Mouse (Mus musculus): ENCODE measurements around the gene Sec14l3. TPM values are rescaled to one million over a fixed set of nuclear protein-coding genes. Genes with fewer than 3 reads are reported as not detected.
"Not testable (repeated sequence)": the region's sequence is repeated elsewhere in the genome, so short reads cannot be mapped to it uniquely, and the experiment has no call there.

The Sec14l3 gene
- polyA plus RNA-seq (2012; rRNA removed), result 1.0 and 1.9 TPM in 2 replicates

GRCm38 (mm10) chr11:4064627-4065122 lies at the start of gene Sec14l3:
Sec14l3 (plus strand) TSS chr11:4064841.
- no peak within 1 kb of the TSS for H3K27ac ChIP-seq (ENCODE audit: control insufficient read depth, insufficient read depth, low read depth, low read length)

DNA sequence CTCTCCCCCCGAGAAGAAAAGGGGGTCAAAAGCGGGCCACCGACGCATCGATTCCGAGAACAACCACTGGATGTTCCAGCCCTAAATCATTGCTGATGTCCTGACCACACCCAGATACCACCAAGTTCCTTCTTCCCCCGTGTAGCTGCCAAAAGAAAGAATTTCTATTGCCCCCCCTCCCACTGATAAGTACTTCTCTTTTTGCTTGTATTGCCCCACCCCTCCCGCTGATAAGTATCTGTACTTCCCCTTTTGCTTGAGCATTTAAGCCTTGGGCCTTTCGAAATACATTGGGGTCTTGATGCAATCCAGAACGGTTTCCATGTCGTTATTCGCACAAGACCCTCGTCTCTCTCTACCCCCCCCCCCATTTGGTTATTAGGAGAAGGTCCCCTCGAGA lies 48.8 kb upstream of the Sec14l3 start:
- H3K27me3 ChIP-seq (ENCODE audit: control insufficient read depth, insufficient read depth, low read length); H3K4me3 ChIP-seq (ENCODE audit: control insufficient read depth, low read depth, low read length); H3K36me3 ChIP-seq (ENCODE audit: control insufficient read depth, insufficient read depth, low read length); H3K27ac ChIP-seq (ENCODE audit: control insufficient read depth, insufficient read depth, low read depth, low read length); H3K4me1 ChIP-seq (ENCODE audit: control insufficient read depth, insufficient read depth, low read length): not testable (repeated sequence)

More at GRCm38 (mm10) chr11:4064627-4065122, at the start of gene Sec14l3:
- Histone ChIP-seq H3K27me3 (ENCODE audit: control insufficient read depth, insufficient read depth, low read length) (no peaks in the 10 kb centered on the region), H3K36me3 (ENCODE audit: control insufficient read depth, insufficient read depth, low read length) (no peaks in the 10 kb centered on the region), H3K4me3 (ENCODE audit: control insufficient read depth, low read depth, low read length) (no peak within 1 kb of the TSS), H3K4me1 (ENCODE audit: control insufficient read depth, insufficient read depth, low read length) (no peaks in the 10 kb centered on the region)
- TF ChIP-seq POLR2A (IDR thresholded peaks at IDR 0.05; ENCODE audit: control insufficient read depth, low read depth, low read length) (no peak), CTCF (IDR thresholded peaks at IDR 0.05; ENCODE audit: control insufficient read depth, insufficient read depth, insufficient replicate concordance, low read depth, low read length) (no peak)

DNA sequence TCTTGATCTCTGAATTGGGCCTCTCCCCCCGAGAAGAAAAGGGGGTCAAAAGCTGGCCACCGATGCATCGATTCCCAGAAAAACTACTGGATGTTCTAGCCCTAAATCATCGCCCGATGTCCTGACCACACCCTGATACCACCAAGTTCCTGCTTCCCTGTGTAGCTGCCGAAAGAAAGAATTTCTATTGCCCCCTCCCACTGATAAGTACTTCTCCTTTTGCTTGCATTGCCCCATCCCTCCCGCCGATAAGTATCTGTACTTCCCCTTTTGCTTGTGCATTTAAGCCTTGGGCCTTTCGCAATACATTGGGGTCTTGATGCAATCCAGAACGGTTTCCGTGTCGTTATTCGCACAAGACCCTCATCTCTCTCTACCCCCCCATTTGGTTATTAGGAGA lies 42.5 kb upstream of the Sec14l3 start:
- H3K36me3 ChIP-seq (ENCODE audit: control insufficient read depth, insufficient read depth, low read length); H3K4me3 ChIP-seq (ENCODE audit: control insufficient read depth, low read depth, low read length); H3K27me3 ChIP-seq (ENCODE audit: control insufficient read depth, insufficient read depth, low read length); H3K27ac ChIP-seq (ENCODE audit: control insufficient read depth, insufficient read depth, low read depth, low read length); H3K4me1 ChIP-seq (ENCODE audit: control insufficient read depth, insufficient read depth, low read length): not testable (repeated sequence)

GRCm38 (mm10) chr11:4023321-4023720 lies 41.3 kb upstream of the Sec14l3 start:
- Histone ChIP-seq H3K27ac (ENCODE audit: control insufficient read depth, insufficient read depth, low read depth, low read length) (no peak overlapping the region), H3K4me3 (ENCODE audit: control insufficient read depth, low read depth, low read length) (no peak overlapping the region), H3K27me3 (ENCODE audit: control insufficient read depth, insufficient read depth, low read length) (no peaks in the 10 kb centered on the region), H3K4me1 (ENCODE audit: control insufficient read depth, insufficient read depth, low read length) (peaks cover 6% of the 10 kb centered on the region), H3K36me3 (ENCODE audit: control insufficient read depth, insufficient read depth, low read length) (no peaks in the 10 kb centered on the region)
- TF ChIP-seq POLR2A (IDR thresholded peaks at IDR 0.05; ENCODE audit: control insufficient read depth, low read depth, low read length) (no peak), CTCF (IDR thresholded peaks at IDR 0.05; ENCODE audit: control insufficient read depth, insufficient read depth, insufficient replicate concordance, low read depth, low read length) (no peak)

GRCm38 (mm10) chr11:4027066-4027465 lies 37.6 kb upstream of the Sec14l3 start:
- no peak for TF ChIP-seq POLR2A (IDR thresholded peaks at IDR 0.05; ENCODE audit: control insufficient read depth, low read depth, low read length)
- no peak for TF ChIP-seq CTCF (IDR thresholded peaks at IDR 0.05; ENCODE audit: control insufficient read depth, insufficient read depth, insufficient replicate concordance, low read depth, low read length)
- Histone ChIP-seq H3K36me3 (ENCODE audit: control insufficient read depth, insufficient read depth, low read length) (no peaks in the 10 kb centered on the region), H3K27ac (ENCODE audit: control insufficient read depth, insufficient read depth, low read depth, low read length) (no peak overlapping the region), H3K27me3 (ENCODE audit: control insufficient read depth, insufficient read depth, low read length) (no peaks in the 10 kb centered on the region), H3K4me3 (ENCODE audit: control insufficient read depth, low read depth, low read length) (no peak overlapping the region), H3K4me1 (ENCODE audit: control insufficient read depth, insufficient read depth, low read length) (peaks cover 6% of the 10 kb centered on the region)

DNA sequence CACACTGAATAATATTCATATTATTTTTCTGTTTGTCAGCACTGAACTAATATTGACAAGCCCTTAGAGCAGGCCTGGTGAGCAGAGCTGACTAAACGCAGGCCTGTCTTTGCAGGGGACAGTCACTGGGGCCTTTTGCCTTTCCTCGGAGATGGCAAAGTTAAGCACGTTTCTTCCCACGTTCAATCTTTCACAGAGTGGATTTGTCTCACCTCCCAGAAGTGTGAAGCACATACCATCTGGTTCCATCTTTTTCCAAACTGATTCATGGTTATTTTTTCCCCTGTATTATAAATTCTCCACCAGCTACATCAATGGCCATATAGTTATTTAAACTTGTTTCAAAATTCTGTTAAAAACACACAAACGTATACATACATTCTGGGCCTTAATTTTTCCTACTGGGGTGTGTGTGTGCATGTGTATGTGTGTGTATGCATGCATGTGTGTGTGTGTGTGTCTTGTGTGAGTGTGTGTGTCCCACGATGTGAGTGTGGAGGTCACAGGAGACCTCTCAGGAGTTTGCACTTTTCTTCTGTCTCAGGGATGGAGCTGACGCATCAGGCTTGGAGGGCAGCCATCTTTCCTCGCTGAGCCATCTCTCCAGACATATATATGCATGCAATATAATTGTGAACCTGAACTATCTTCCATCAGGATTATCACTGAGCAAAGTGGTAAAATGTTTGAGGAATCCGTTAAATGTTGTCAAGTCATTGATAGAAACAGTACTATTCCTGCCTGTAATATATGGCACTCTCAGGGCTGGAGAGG lies 36.9 kb upstream of the Sec14l3 start:
- Histone ChIP-seq H3K4me1 (ENCODE audit: control insufficient read depth, insufficient read depth, low read length) (peaks cover 8% of the 10 kb centered on the region), H3K36me3 (ENCODE audit: control insufficient read depth, insufficient read depth, low read length) (no peaks in the 10 kb centered on the region), H3K27me3 (ENCODE audit: control insufficient read depth, insufficient read depth, low read length) (no peaks in the 10 kb centered on the region), H3K4me3 (ENCODE audit: control insufficient read depth, low read depth, low read length) (no peak overlapping the region), H3K27ac (ENCODE audit: control insufficient read depth, insufficient read depth, low read depth, low read length) (no peak overlapping the region)
- no peak for TF ChIP-seq CTCF (IDR thresholded peaks at IDR 0.05; ENCODE audit: control insufficient read depth, insufficient read depth, insufficient replicate concordance, low read depth, low read length)
- TF ChIP-seq POLR2A (IDR thresholded peaks at IDR 0.05; ENCODE audit: control insufficient read depth, low read depth, low read length), result no peak

- Histone ChIP-seq H3K27ac (ENCODE audit: control insufficient read depth, insufficient read depth, low read depth, low read length) (no peak overlapping the region), H3K4me3 (ENCODE audit: control insufficient read depth, low read depth, low read length) (no peak overlapping the region), H3K27me3 (ENCODE audit: control insufficient read depth, insufficient read depth, low read length) (no peaks in the 10 kb centered on the region), H3K36me3 (ENCODE audit: control insufficient read depth, insufficient read depth, low read length) (no peaks in the 10 kb centered on the region), H3K4me1 (ENCODE audit: control insufficient read depth, insufficient read depth, low read length) (peaks cover 8% of the 10 kb centered on the region)
- TF ChIP-seq CTCF (IDR thresholded peaks at IDR 0.05; ENCODE audit: control insufficient read depth, insufficient read depth, insufficient replicate concordance, low read depth, low read length) (peak; percentile 62; the same call in 1 of the 2 replicates), POLR2A (IDR thresholded peaks at IDR 0.05; ENCODE audit: control insufficient read depth, low read depth, low read length) (no peak)
These were observed 35.3 kb upstream of the Sec14l3 start for GRCm38 (mm10) chr11:4029343-4029742.

Measured in testis, adult 2 months (tissue).